Mouse (Mus musculus) embryonic facial prominence, embryonic 13.5 days (tissue): ENCODE measurements at regions not wholly inside any gene's neighbourhood (a gene's known extent, or its start where the extent isn't known, plus 50 kb on each side); places are given as distances from the start of the nearest gene placed in this dataset.

ENCODE experiments used
- ATAC-seq: fragments of 200-750 bp; cut with Nextera tagmentation; 2 replicates; pipeline ENCODE4 v1.8.0; 2017; ENCODE audit warnings: low read depth; ENCODE audit not compliant: insufficient number of reproducible peaks, insufficient read depth, low FRiP score, low TSS enrichment
- H3K27ac ChIP-seq: fragments of 300-500 bp; sonication (generic); 2 replicates; pipeline ENCODE4 v1.5.1; 2015; ENCODE audit warnings: moderate library complexity, mild to moderate bottlenecking, inconsistent platforms
- H3K27me3 ChIP-seq: fragments of 300-500 bp; sonication (generic); 2 replicates; pipeline ENCODE4 v1.6.1; 2015; ENCODE audit warnings: mild to moderate bottlenecking, inconsistent platforms
- H3K36me3 ChIP-seq: fragments of 300-500 bp; sonication (generic); 2 replicates; pipeline ENCODE4 v1.6.1; 2015; ENCODE audit warnings: mild to moderate bottlenecking, inconsistent platforms
- H3K4me1 ChIP-seq: fragments of 300-500 bp; sonication (generic); 2 replicates; pipeline ENCODE4 v1.6.1; 2015; ENCODE audit warnings: inconsistent platforms
- H3K4me2 ChIP-seq: fragments of 300-500 bp; sonication (generic); 2 replicates; pipeline ENCODE4 v1.6.1; 2015; ENCODE audit warnings: moderate library complexity, mild to moderate bottlenecking, inconsistent platforms
- H3K4me3 ChIP-seq: fragments of 300-500 bp; sonication (generic); 2 replicates; pipeline ENCODE4 v1.5.1; 2015; ENCODE audit warnings: mild to moderate bottlenecking, inconsistent platforms
- H3K9ac ChIP-seq: fragments of 300-500 bp; sonication (generic); 2 replicates; pipeline ENCODE4 v1.6.1; 2015; ENCODE audit warnings: mild to moderate bottlenecking, inconsistent platforms
- H3K9me3 ChIP-seq: fragments of 300-500 bp; sonication (generic); 2 replicates; pipeline ENCODE4 v1.6.1; 2016; ENCODE audit warnings: inconsistent platforms
- WGBS: fragments of 180-500 bp; shearing (Covaris S2); methylation state at CpG from one replicate; pipeline ENCODE4 v1.1.7; 2015; ENCODE audit warnings: mixed read lengths; 5-methylcytosine and 5-hydroxymethylcytosine counted together

GRCm38 (mm10) chr5:119273203-119273602, 397.3 kb upstream of the Tbx3 start:
- Histone ChIP-seq H3K27ac (no peak overlapping the region), H3K4me2 (no peak overlapping the region), H3K36me3 (no peaks in the 10 kb centered on the region), H3K9ac (no peak overlapping the region), H3K4me3 (no peak overlapping the region), H3K27me3 (no peaks in the 10 kb centered on the region; the same call in 1 of the 2 replicates), H3K4me1 (peaks cover 14% of the 10 kb centered on the region), H3K9me3 (no peaks in the 10 kb centered on the region)
- 79% methylated on average over 7 of the region's 7 CpGs for WGBS
- ATAC-seq = no peak

DNA sequence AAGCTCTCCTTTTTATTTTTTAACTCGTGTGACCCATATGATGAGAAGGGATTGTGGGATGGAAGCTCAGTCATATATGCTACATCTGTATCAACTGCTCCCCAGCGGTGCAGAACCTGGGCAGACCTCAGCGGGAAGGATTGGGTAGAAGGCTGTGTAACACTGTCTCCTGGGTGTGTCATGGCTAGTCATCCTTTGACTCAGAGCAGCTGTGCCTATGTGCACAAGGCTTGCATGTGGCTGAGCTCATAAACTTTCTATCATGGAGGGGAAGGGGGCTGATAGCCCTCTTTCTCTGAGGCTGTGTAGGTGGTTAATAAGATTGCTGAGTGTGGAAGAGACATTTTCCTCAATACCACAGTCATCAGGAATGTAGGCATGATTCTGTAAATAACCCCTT, 396.9 kb upstream of the Tbx3 start:
- ATAC-seq = no peak
- Histone ChIP-seq H3K27ac (no peak overlapping the region), H3K4me2 (no peak overlapping the region), H3K27me3 (no peaks in the 10 kb centered on the region; the same call in 1 of the 2 replicates), H3K4me1 (peaks cover 14% of the 10 kb centered on the region), H3K9ac (no peak overlapping the region), H3K9me3 (no peaks in the 10 kb centered on the region), H3K4me3 (no peak overlapping the region), H3K36me3 (no peaks in the 10 kb centered on the region)
- 86% methylated on average over 3 of the region's 3 CpGs for WGBS

- H3K27me3 ChIP-seq = no peaks in the 10 kb centered on the region; the same call in 1 of the 2 replicates
- 75% methylated on average over 7 of the region's 7 CpGs for WGBS
Measured at GRCm38 (mm10) chr5:119274817-119275494, 395.5 kb upstream of the Tbx3 start.

DNA sequence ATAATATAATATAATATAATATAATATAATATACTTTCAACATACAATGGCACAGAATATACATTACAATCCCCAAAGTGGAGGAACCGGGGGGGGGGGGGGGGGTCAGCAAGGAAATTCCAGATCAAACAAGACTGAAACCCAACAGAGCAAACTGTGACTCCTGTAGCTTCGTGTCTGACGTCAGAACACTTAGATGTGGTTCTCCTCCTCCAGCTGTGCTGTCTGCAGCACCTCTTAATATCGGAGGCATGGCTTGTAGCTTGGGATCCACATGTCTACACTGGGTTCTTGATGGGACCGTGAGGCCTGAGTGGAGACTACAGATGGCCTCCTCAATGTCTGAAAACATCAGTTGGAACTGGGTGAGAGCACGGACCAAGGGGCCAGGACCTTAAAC, 390.3 kb upstream of the Tbx3 start:
- WGBS = 73% methylated on average over 6 of the region's 6 CpGs
- Histone ChIP-seq H3K27me3 (no peaks in the 10 kb centered on the region; the same call in 1 of the 2 replicates), H3K36me3 (no peaks in the 10 kb centered on the region), H3K4me3 (no peak overlapping the region), H3K27ac (no peak overlapping the region), H3K9me3 (peaks cover 6% of the 10 kb centered on the region; the same call in 1 of the 2 replicates), H3K9ac (no peak overlapping the region), H3K4me1 (no peaks in the 10 kb centered on the region), H3K4me2 (no peak overlapping the region)
- no peak for ATAC-seq

More at GRCm38 (mm10) chr5:119274817-119275494, 395.5 kb upstream of the Tbx3 start:
- Histone ChIP-seq H3K9ac (no peak overlapping the region), H3K9me3 (no peaks in the 10 kb centered on the region), H3K4me3 (no peak overlapping the region), H3K4me1 (peaks cover 14% of the 10 kb centered on the region), H3K36me3 (no peaks in the 10 kb centered on the region), H3K27ac (no peak overlapping the region), H3K4me2 (no peak overlapping the region)
- no peak for ATAC-seq

GRCm38 (mm10) chr5:119289808-119290207, 380.7 kb upstream of the Tbx3 start:
- no peak overlapping the region for H3K9ac ChIP-seq
- H3K27me3 ChIP-seq = no peaks in the 10 kb centered on the region
- H3K4me3 ChIP-seq = no peak overlapping the region
- H3K36me3 ChIP-seq = no peaks in the 10 kb centered on the region
- 66% methylated on average over 5 of the region's 5 CpGs for WGBS
- H3K4me2 ChIP-seq = no peak overlapping the region
- no peaks in the 10 kb centered on the region for H3K9me3 ChIP-seq
- H3K27ac ChIP-seq = no peak overlapping the region
- ATAC-seq = no peak
- H3K4me1 ChIP-seq = peaks cover 3% of the 10 kb centered on the region; the same call in 1 of the 2 replicates

- ATAC-seq = no peak
- Histone ChIP-seq H3K27me3 (no peaks in the 10 kb centered on the region), H3K36me3 (no peaks in the 10 kb centered on the region)
Measured at GRCm38 (mm10) chr5:119292323-119292722, 378.1 kb upstream of the Tbx3 start.

GRCm38 (mm10) chr5:119292889-119293288, 377.6 kb upstream of the Tbx3 start:
- H3K9ac ChIP-seq = no peak overlapping the region
- no peaks in the 10 kb centered on the region for H3K27me3 ChIP-seq
- ATAC-seq = no peak
- H3K27ac ChIP-seq = no peak overlapping the region
- H3K9me3 ChIP-seq = no peaks in the 10 kb centered on the region
- no peaks in the 10 kb centered on the region for H3K4me1 ChIP-seq
- no peaks in the 10 kb centered on the region for H3K36me3 ChIP-seq
- H3K4me3 ChIP-seq = no peak overlapping the region
- 88% methylated on average over 1 of the region's 1 CpGs for WGBS
- no peak overlapping the region for H3K4me2 ChIP-seq

More at GRCm38 (mm10) chr5:119292323-119292722, 378.1 kb upstream of the Tbx3 start:
- Histone ChIP-seq H3K9ac (no peak overlapping the region), H3K4me2 (no peak overlapping the region), H3K27ac (no peak overlapping the region), H3K9me3 (no peaks in the 10 kb centered on the region), H3K4me3 (no peak overlapping the region), H3K4me1 (no peaks in the 10 kb centered on the region)
- 68% methylated on average over 9 of the region's 9 CpGs for WGBS

GRCm38 (mm10) chr5:119299311-119299710, 371.2 kb upstream of the Tbx3 start:
- no peak overlapping the region for H3K4me3 ChIP-seq
- peaks cover 19% of the 10 kb centered on the region for H3K4me1 ChIP-seq
- H3K9ac ChIP-seq = no peak overlapping the region
- no peaks in the 10 kb centered on the region for H3K9me3 ChIP-seq
- H3K4me2 ChIP-seq = no peak overlapping the region
- H3K36me3 ChIP-seq = no peaks in the 10 kb centered on the region
- ATAC-seq = no peak
- WGBS = 61% methylated on average over 3 of the region's 3 CpGs
- no peaks in the 10 kb centered on the region for H3K27me3 ChIP-seq
- H3K27ac ChIP-seq = no peak overlapping the region

GRCm38 (mm10) chr5:119300106-119300505, 370.4 kb upstream of the Tbx3 start:
- no peaks in the 10 kb centered on the region for H3K27me3 ChIP-seq
- WGBS = 32% methylated on average over 7 of the region's 7 CpGs

DNA sequence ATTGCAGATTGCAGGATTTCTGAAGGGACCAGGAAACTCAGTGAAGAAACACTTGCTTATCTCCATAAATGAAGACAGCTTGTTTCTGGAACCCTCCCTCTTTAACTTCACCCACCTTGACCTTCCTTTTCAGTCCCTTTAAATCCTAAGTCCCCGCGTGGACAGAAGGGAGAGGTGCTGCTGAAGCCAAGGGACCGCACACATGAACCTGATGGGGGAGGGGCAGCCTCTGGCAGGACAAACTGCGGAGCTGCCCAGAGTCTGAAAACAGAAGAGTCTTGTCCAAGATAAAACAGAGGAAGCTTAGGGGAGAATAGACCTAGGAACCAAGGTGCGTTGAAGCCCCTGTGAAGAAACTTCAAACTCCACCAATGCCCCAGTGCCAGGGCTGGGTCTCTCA, 368.9 kb upstream of the Tbx3 start:
- 34% methylated on average over 5 of the region's 5 CpGs for WGBS
- H3K9ac ChIP-seq = no peak overlapping the region
- ATAC-seq = no peak
- H3K4me2 ChIP-seq = no peak overlapping the region
- no peak overlapping the region for H3K27ac ChIP-seq
- no peaks in the 10 kb centered on the region for H3K36me3 ChIP-seq
- no peaks in the 10 kb centered on the region for H3K27me3 ChIP-seq
- no peaks in the 10 kb centered on the region for H3K9me3 ChIP-seq
- H3K4me3 ChIP-seq = no peak overlapping the region
- peaks cover 27% of the 10 kb centered on the region for H3K4me1 ChIP-seq

More at GRCm38 (mm10) chr5:119300106-119300505, 370.4 kb upstream of the Tbx3 start:
- peaks cover 27% of the 10 kb centered on the region for H3K4me1 ChIP-seq
- no peaks in the 10 kb centered on the region for H3K36me3 ChIP-seq
- no peak overlapping the region for H3K27ac ChIP-seq
- no peak overlapping the region for H3K9ac ChIP-seq
- H3K4me3 ChIP-seq = no peak overlapping the region
- no peak for ATAC-seq
- H3K9me3 ChIP-seq = no peaks in the 10 kb centered on the region
- no peak overlapping the region for H3K4me2 ChIP-seq

DNA sequence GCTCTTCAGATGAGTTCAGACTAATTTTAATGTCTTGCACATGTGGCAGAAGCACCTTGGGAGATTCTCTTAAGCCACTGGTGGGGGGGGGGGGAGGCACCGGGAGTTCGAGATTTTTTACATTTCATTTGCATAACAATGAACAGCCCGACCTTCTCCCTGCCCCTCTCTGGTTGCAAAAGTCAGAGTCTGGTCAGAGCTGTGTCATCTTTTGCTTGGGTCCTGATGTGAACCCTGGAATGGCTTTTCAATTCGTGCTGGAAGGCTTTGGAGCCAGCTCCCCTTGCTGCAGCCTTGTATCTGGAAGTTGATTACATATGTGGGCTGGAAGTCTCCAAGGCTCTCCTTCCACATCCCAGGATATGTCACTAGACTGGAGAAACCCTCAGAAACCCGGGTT, 365.7 kb upstream of the Tbx3 start:
- Histone ChIP-seq H3K9ac (no peak overlapping the region), H3K36me3 (no peaks in the 10 kb centered on the region), H3K4me1 (peaks cover 25% of the 10 kb centered on the region), H3K9me3 (no peaks in the 10 kb centered on the region), H3K4me2 (no peak overlapping the region), H3K27ac (no peak overlapping the region), H3K27me3 (no peaks in the 10 kb centered on the region), H3K4me3 (no peak overlapping the region)
- no peak for ATAC-seq
- WGBS = 10% methylated on average over 5 of the region's 5 CpGs

- peaks cover 21% of the 10 kb centered on the region for H3K4me1 ChIP-seq
- no peak for ATAC-seq
- H3K36me3 ChIP-seq = no peaks in the 10 kb centered on the region
- no peak overlapping the region for H3K9ac ChIP-seq
- no peak overlapping the region; the same call in 1 of the 2 replicates for H3K27ac ChIP-seq
- no peak overlapping the region for H3K4me2 ChIP-seq
- H3K27me3 ChIP-seq = no peaks in the 10 kb centered on the region
- H3K9me3 ChIP-seq = no peaks in the 10 kb centered on the region
- H3K4me3 ChIP-seq = no peak overlapping the region
- 60% methylated on average over 6 of the region's 6 CpGs for WGBS
Measured at GRCm38 (mm10) chr5:119307768-119308167, 362.7 kb upstream of the Tbx3 start.
